In the genomic region with DNA sequence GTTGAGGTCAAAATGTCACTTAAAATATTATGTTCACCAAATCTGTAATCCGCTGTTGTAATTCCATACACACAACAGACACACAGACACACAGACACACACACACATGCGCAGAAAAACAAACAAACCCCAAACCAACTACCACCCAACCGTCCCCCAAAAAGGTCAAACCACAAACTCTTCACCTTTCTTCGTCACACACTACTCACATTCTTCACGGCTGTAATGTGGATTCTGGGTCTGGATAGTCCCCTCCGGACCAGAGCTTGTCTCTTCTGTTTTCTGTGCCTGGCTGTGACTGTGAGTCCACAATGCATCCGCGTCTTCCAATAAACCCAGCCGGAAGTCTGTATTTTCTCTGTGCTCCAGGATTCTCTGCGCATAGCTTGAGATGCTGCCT, we compare ENCODE assay signal across 28 mouse cellular contexts. TPM values are rescaled to one million over a fixed set of nuclear protein-coding genes. Genes with fewer than 3 reads are reported as not detected.
A peak's percentile ranks its signal among the peaks of the same experiment; 100 is the strongest.
DNase-seq lines count a peak whose midpoint lies in the region; ATAC-seq lines count a peak whose summit lies in the region.
"Had no signal": no experiment of that assay in that cellular context is flagged by ENCODE, and none has a peak within 500 bp of the region (broad histone marks: within the 10 kb centered on the region; RNA-seq: fewer than 3 reads in every experiment).

No protein-coding gene starts in this region.

- no peak overlapping the region for H3K27ac ChIP-seq in embryonic facial prominence, embryonic 10.5 days (replicated peaks)
- H3K27ac ChIP-seq: embryonic facial prominence, embryonic 13.5 days; forebrain, embryonic 12.5 days; forebrain, embryonic 15.5 days; heart, adult 2 months; heart, embryonic 10.5 days; heart, embryonic 13.5 days; hindbrain, embryonic 12.5 days; hindbrain, embryonic 15.5 days had no signal

- H3K4me1 ChIP-seq in embryonic facial prominence, embryonic 10.5 days = no peaks in the 10 kb centered on the region
- H3K4me1 ChIP-seq: embryonic facial prominence, embryonic 13.5 days; forebrain, embryonic 15.5 days; heart, embryonic 10.5 days; heart, embryonic 13.5 days; hindbrain, embryonic 15.5 days had no signal

- intact Hi-C loops in heart, postnatal 14 days (cut with DNase I) = no loop called here

- WGBS in embryonic facial prominence, embryonic 10.5 days = 94% methylated on average over 10 of the region's 10 CpGs

- peaks cover 69% of the 10 kb centered on the region for H3K36me3 ChIP-seq in embryonic facial prominence, embryonic 10.5 days (replicated peaks)
- H3K36me3 ChIP-seq: G1E had no signal

- H3K9me3 ChIP-seq in embryonic facial prominence, embryonic 10.5 days = no peaks in the 10 kb centered on the region
- H3K9me3 ChIP-seq: embryonic facial prominence, embryonic 13.5 days; forebrain, embryonic 12.5 days; forebrain, embryonic 15.5 days; heart, embryonic 10.5 days; heart, embryonic 13.5 days; hindbrain, embryonic 12.5 days; hindbrain, embryonic 15.5 days had no signal

- peak; percentile 48 for DNase-seq in thymus, postnatal 0 days (ENCODE audit: low spot score)
- DNase-seq in thymus, postnatal 25 days = no peak
- peak; percentile 34 for DNase-seq in T-cell, adult 2 months (ENCODE audit: low spot score)
- DNase-seq in yolk sac, embryonic 10.5 days (ENCODE audit: low spot score) = no peak
- DNase-seq in heart, postnatal 14 days = no peak
- DNase-seq in embryonic facial prominence, embryonic 10.5 days (ENCODE audit: low spot score) = no peak
- DNase-seq: adrenal gland, adult 2 months; adrenal gland, postnatal 14 days; B cell, adult 2 months; cerebellum, adult 11 months; cerebellum, adult 2 months; cerebellum, adult 9-11 months; cerebellum, postnatal 25 days; gastrocnemius, postnatal 10 days; gastrocnemius, postnatal 36 days; heart, adult 2 months had no signal

- no peak overlapping the region for H3K4me3 ChIP-seq in embryonic facial prominence, embryonic 10.5 days
- H3K4me3 ChIP-seq: embryonic facial prominence, embryonic 13.5 days; erythroblast, embryonic 14.5 days; forebrain, embryonic 12.5 days; forebrain, embryonic 15.5 days; heart, adult 2 months; heart, embryonic 10.5 days; heart, embryonic 13.5 days; hindbrain, embryonic 12.5 days; hindbrain, embryonic 15.5 days had no signal

- no peaks in the 10 kb centered on the region for H3K27me3 ChIP-seq in embryonic facial prominence, embryonic 10.5 days (replicated peaks; ENCODE audit: low read depth, poor library complexity, severe bottlenecking)
- H3K27me3 ChIP-seq: CH12.LX; embryonic facial prominence, embryonic 13.5 days; forebrain, embryonic 12.5 days; forebrain, embryonic 15.5 days; heart, embryonic 13.5 days; hindbrain, embryonic 12.5 days; hindbrain, embryonic 15.5 days; Patski had no signal

- 0 out of 2 replicates have a peak, but pooled peaks have one; percentile 31 for ATAC-seq in monocyte, adult 5-6 weeks (replicated peaks; ENCODE audit: insufficient number of reproducible peaks, low FRiP score, low TSS enrichment, poor library complexity, severe bottlenecking)
- ATAC-seq: forebrain, embryonic 15.5 days; Patski had no signal

RNA-seq across cellular contexts. Expression of gene D16Ertd472e, which starts 29.1 kb away (rescaled TPM):
- polyA plus RNA-seq in thymus, postnatal 0 days (2015; fragmentation: Nextera tagmentation; extraction: Ambion mirVana) = 54.1 and 63.7 TPM in 2 replicates
- 44.1 to 55.3 TPM (median 51.0 TPM) in 3 replicates for total RNA-seq in monocyte, adult 5-6 weeks (2017)
- 1 to 10 TPM; 5.2 to 6.1 TPM for total RNA-seq in heart, postnatal 14 days (2021)
- polyA plus RNA-seq in embryonic facial prominence, embryonic 10.5 days (2016; fragmentation: Nextera tagmentation; extraction: Ambion mirVana) = 24.8 and 28.3 TPM in 2 replicates
- total RNA-seq: G1E had no signal
- polyA plus RNA-seq: G1E had no signal

Comparison
In these comparisons a context has a peak if more than half of its experiments do, and no peak if none do; other contexts are left out.
1. DNase-seq: peak in thymus, postnatal 0 days (single experiment) and T-cell, adult 2 months (single experiment); none in thymus, postnatal 25 days (single experiment), yolk sac, embryonic 10.5 days (single experiment), heart, postnatal 14 days (0 of 2) and embryonic facial prominence, embryonic 10.5 days (single experiment).